Mouse (Mus musculus) C2C12 (cell line): Measurements from ENCODE around the gene Cryga.

Source experiments
- CTCF ChIP-seq: IDR thresholded peaks from one replicate; pipeline ENCODE4 v1.5.1; 2011; ENCODE audit not compliant: control insufficient read depth, insufficient read depth, insufficient read length
- MAX ChIP-seq: IDR thresholded peaks from one replicate; pipeline ENCODE4 v1.6.1; 2011; ENCODE audit warnings: mild to moderate bottlenecking, control low read depth
- USF1 ChIP-seq: IDR thresholded peaks from one replicate; pipeline ENCODE4 v1.6.1; 2011; ENCODE audit warnings: low read depth, mild to moderate bottlenecking, control low read depth, moderate library complexity

DNA sequence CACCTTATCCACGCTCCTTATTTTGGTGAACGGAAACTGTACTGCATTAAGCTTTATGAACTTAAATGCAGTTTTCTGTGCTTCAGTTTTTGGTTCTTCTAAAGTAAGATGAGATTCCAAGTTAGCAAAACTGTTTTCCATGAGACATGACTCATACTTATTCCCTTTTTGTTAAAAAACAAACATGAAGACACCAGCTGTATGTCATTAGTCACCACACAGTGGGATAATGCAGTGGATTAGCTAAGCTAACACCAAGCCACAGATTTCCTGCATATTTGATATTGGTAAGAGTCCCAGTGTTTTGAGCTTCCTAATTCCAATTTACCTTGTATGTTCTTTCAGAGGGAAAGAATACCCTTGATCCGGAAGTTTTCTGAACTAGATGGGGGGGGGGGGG, 11.6 kb downstream of the Cryga start:
- no peak for TF ChIP-seq CTCF
- TF ChIP-seq USF1: no peak
- TF ChIP-seq MAX: no peak
